Mouse (Mus musculus) embryonic fibroblast, embryonic 13.5 days (primary cell): ENCODE results near the gene Mettl2.

Source experiments
- CTCF ChIP-seq: IDR thresholded peaks from 2 replicates; pipeline ENCODE4 v1.5.1; 2011; ENCODE audit warnings: mild to moderate bottlenecking, control low read depth, low read length, moderate library complexity, borderline replicate concordance; ENCODE audit not compliant: insufficient read depth
- POLR2A ChIP-seq: IDR thresholded peaks from 2 replicates; pipeline ENCODE4 v1.6.1; 2011; ENCODE audit warnings: low read depth, mild to moderate bottlenecking, control low read depth, low read length, moderate library complexity

- TF ChIP-seq CTCF, result no peak
- no peak for TF ChIP-seq POLR2A
These were observed 26.2 kb downstream of the Mettl2 start for GRCm38 (mm10) chr11:105152357-105152899.
